Mouse (Mus musculus) right cerebral cortex, adult 2 months (tissue): ENCODE measurements around the gene Elf4.

ENCODE experiments used
- DNase-seq, 2 experiments: peaks; one replicate each; pipeline ENCODE4 v3.0.0; 2021 to 2022; ENCODE audit warnings: low spot score in 2 of 2

The Elf4 gene

GRCm38 (mm10) chrX:48367841-48368240 lies 95.1 kb downstream of the Elf4 start:
- no peak for DNase-seq

DNA sequence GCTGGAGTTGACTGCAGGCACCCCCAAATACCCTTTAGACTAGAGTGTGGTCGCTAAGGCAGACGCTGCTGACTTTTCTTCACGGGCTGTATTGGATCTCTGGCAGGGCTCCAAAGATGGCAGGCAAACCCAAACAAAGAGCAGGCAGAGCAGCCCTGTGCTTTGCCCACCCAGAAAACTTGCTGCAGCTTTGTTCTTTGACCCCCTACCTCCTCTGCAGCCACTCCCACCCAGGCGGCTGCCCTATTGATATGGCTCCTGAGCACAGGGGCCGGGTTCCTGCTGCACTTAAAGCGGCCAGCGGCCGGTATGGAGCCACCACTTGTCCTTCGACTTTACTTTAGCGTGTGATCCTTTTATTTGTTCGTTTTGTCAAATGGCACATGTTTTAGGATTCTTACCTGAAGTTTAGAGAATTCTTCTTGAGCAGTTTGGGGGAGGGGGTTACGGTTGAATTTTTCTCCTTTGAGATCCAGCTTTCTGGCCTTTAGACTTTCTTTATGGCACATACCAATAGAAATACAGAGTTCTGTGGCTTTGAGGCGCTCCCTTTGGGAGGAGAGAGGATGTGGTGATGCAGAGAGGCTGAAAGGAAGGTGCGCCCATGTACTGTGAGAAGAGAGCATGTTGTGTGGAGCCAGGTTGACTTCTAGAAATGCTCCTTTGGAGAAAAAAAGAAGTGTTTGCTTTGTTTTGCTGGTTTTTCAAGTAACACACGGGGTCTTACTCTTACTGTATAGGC lies 96.9 kb downstream of the Elf4 start:
- no peak for DNase-seq
